Comparison of ENCODE assay signal across 8 mouse cellular contexts in the genomic region with DNA sequence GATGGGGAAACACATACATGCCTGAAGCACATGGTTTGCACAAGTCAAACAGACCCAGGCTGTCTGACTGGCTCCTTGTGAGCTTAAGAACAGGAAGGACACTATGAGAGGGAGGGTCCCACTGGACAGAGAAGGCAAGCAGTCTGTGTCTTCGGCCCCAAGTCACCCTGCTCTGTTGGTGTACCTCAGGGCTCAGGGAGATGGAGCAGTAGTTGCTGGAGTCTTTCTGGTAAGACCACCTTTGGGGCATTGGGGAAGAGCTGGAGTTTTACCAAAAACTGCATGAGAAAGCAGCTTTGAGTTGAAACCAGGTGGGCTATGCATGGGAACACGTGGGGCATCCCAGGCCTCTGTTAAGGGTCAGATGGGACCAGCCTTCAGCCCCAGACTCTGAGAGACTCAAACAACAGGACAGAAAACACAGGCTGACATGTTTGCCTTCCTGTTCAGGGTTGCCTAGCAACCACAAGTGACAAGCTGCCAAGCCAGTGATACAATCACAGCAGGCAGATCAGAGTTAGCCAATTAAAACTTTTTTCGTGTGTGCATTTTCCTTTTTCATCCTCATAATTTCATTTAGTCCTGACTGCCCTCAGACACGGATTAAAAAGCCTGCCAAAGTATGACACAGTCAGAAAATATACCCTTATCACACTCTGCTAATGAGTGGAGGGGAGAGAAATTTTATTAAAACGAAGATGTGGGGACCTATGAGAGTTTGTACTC.
DNase-seq lines count a peak whose midpoint lies in the region; ATAC-seq and TF ChIP-seq lines count a peak whose summit lies in the region.

No protein-coding gene starts in this region.

- H3K4me2 ChIP-seq in stomach, postnatal 0 days (replicated peaks; ENCODE audit: low read depth) = no peak overlapping the region
- no peak overlapping the region for H3K4me2 ChIP-seq in intestine, embryonic 16.5 days (ENCODE audit: low read depth, low read length)

- WGBS in embryonic facial prominence, embryonic 10.5 days = 25% methylated on average over 5 of the region's 5 CpGs
- WGBS in midbrain, embryonic 10.5 days = 20% methylated on average over 5 of the region's 5 CpGs
- WGBS in stomach, postnatal 0 days = 17% methylated on average over 5 of the region's 5 CpGs
- 18% methylated on average over 5 of the region's 5 CpGs for WGBS in intestine, embryonic 16.5 days

- H3K36me3 ChIP-seq in embryonic facial prominence, embryonic 10.5 days (replicated peaks) = no peaks in the 10 kb centered on the region
- H3K36me3 ChIP-seq in midbrain, embryonic 10.5 days = no peaks in the 10 kb centered on the region
- no peaks in the 10 kb centered on the region for H3K36me3 ChIP-seq in stomach, postnatal 0 days (ENCODE audit: control insufficient read depth, insufficient read depth, low read length)
- no peaks in the 10 kb centered on the region for H3K36me3 ChIP-seq in intestine, embryonic 16.5 days (ENCODE audit: control insufficient read depth, insufficient read depth, low read length)

- no peak for TF ChIP-seq EP300 in stomach, postnatal 0 days (optimal IDR thresholded peaks at IDR 0.05)

- no peak for ATAC-seq in stomach, postnatal 0 days (ENCODE audit: low FRiP score, low TSS enrichment)
- no peak for ATAC-seq in intestine, embryonic 16.5 days

- peak overlapping the region; percentile 75 for H3K27ac ChIP-seq in embryonic facial prominence, embryonic 10.5 days (replicated peaks)
- H3K27ac ChIP-seq in midbrain, embryonic 10.5 days (replicated peaks) = peak overlapping the region; percentile 88
- H3K27ac ChIP-seq in stomach, postnatal 0 days (replicated peaks) = no peak overlapping the region
- no peak overlapping the region for H3K27ac ChIP-seq in intestine, embryonic 16.5 days (ENCODE audit: low read length)

- intact Hi-C loops in heart, postnatal 25 days (cut with DNase I) = no loop called here

- peaks cover 32% of the 10 kb centered on the region for H3K4me1 ChIP-seq in embryonic facial prominence, embryonic 10.5 days
- peaks cover 41% of the 10 kb centered on the region for H3K4me1 ChIP-seq in midbrain, embryonic 10.5 days
- H3K4me1 ChIP-seq in stomach, postnatal 0 days (replicated peaks; ENCODE audit: control insufficient read depth, insufficient read depth) = no peaks in the 10 kb centered on the region; the same call in 1 of the 2 replicates
- peaks cover 2% of the 10 kb centered on the region; the same call in 1 of the 2 replicates for H3K4me1 ChIP-seq in intestine, embryonic 16.5 days (ENCODE audit: control insufficient read depth, insufficient read depth, low read length)

- H3K9me3 ChIP-seq in embryonic facial prominence, embryonic 10.5 days = no peaks in the 10 kb centered on the region
- H3K9me3 ChIP-seq in midbrain, embryonic 10.5 days (replicated peaks) = no peaks in the 10 kb centered on the region
- H3K9me3 ChIP-seq in stomach, postnatal 0 days (ENCODE audit: control insufficient read depth, low read length) = no peaks in the 10 kb centered on the region
- H3K9me3 ChIP-seq in intestine, embryonic 16.5 days (ENCODE audit: control insufficient read depth, low read length) = no peaks in the 10 kb centered on the region

- peak; percentile 58 for DNase-seq in urinary bladder, postnatal 14 days (ENCODE audit: low spot score)
- DNase-seq in urinary bladder, adult 2 months (ENCODE audit: low spot score) = no peak
- DNase-seq in embryonic facial prominence, embryonic 10.5 days (ENCODE audit: low spot score) = peak; percentile 61
- DNase-seq in heart, postnatal 25 days (ENCODE audit: low spot score) = peak; percentile 23
- DNase-seq in layer of hippocampus, postnatal 14 days (ENCODE audit: low spot score in 2 of 2) = peak; percentile 77 to 92
- DNase-seq in midbrain, embryonic 10.5 days (ENCODE audit: low spot score) = peak; percentile 79
- DNase-seq in stomach, postnatal 0 days (ENCODE audit: low spot score) = peak; percentile 35

- H3K27me3 ChIP-seq in embryonic facial prominence, embryonic 10.5 days (replicated peaks; ENCODE audit: low read depth, poor library complexity, severe bottlenecking) = no peaks in the 10 kb centered on the region
- H3K27me3 ChIP-seq in midbrain, embryonic 10.5 days (ENCODE audit: low read depth, poor library complexity, severe bottlenecking) = no peaks in the 10 kb centered on the region
- no peaks in the 10 kb centered on the region for H3K27me3 ChIP-seq in stomach, postnatal 0 days (ENCODE audit: control insufficient read depth, insufficient read depth, low read length)
- no peaks in the 10 kb centered on the region for H3K27me3 ChIP-seq in intestine, embryonic 16.5 days (replicated peaks; ENCODE audit: control insufficient read depth, insufficient read depth, low read length)

- H3K9ac ChIP-seq in stomach, postnatal 0 days (ENCODE audit: low read length) = no peak overlapping the region
- no peak overlapping the region for H3K9ac ChIP-seq in intestine, embryonic 16.5 days (ENCODE audit: low read depth, low read length)

- TF ChIP-seq CTCF in stomach, postnatal 0 days (IDR thresholded peaks at IDR 0.05; ENCODE audit: low read depth) = no peak

- H3K4me3 ChIP-seq in embryonic facial prominence, embryonic 10.5 days = no peak overlapping the region
- peak overlapping the region; percentile 20; the same call in 1 of the 2 replicates for H3K4me3 ChIP-seq in midbrain, embryonic 10.5 days
- no peak overlapping the region for H3K4me3 ChIP-seq in stomach, postnatal 0 days (ENCODE audit: low read depth, low read length)
- no peak overlapping the region for H3K4me3 ChIP-seq in intestine, embryonic 16.5 days (ENCODE audit: low read length)

Comparison
In these comparisons a context has a peak if more than half of its experiments do, and no peak if none do; other contexts are left out.
1. H3K27ac ChIP-seq: peak in embryonic facial prominence, embryonic 10.5 days (single experiment) and midbrain, embryonic 10.5 days (single experiment); none in stomach, postnatal 0 days (single experiment) and intestine, embryonic 16.5 days (single experiment).